Mouse (Mus musculus) neural tube, embryonic 14.5 days (tissue): ENCODE data around the gene Casq2. TPM values are rescaled to one million over a fixed set of nuclear protein-coding genes. Genes with fewer than 3 reads are reported as not detected.

ENCODE experiments used
- ATAC-seq: fragments of 200-750 bp; cut with Nextera tagmentation; 2 replicates; pipeline ENCODE4 v1.8.0; 2017; ENCODE audit warnings: low read depth, mild to moderate bottlenecking, moderate TSS enrichment, moderate library complexity
- H3K27ac ChIP-seq: fragments of 300-500 bp; sonication (generic); 2 replicates; pipeline ENCODE4 v1.5.1; 2014; ENCODE audit warnings: low read depth, mild to moderate bottlenecking, control low read depth, low read length, moderate library complexity, mixed read lengths
- H3K27me3 ChIP-seq: fragments of 300-500 bp; sonication (generic); 2 replicates; pipeline ENCODE4 v1.6.1; 2014; ENCODE audit warnings: low read length; ENCODE audit not compliant: control insufficient read depth, insufficient read depth
- H3K36me3 ChIP-seq: fragments of 300-500 bp; sonication (generic); 2 replicates; pipeline ENCODE4 v1.6.1; 2014; ENCODE audit warnings: low read length, mixed read lengths; ENCODE audit not compliant: control insufficient read depth, insufficient read depth
- H3K4me1 ChIP-seq: fragments of 300-500 bp; sonication (generic); 2 replicates; pipeline ENCODE4 v1.6.1; 2014; ENCODE audit warnings: low read length; ENCODE audit not compliant: control insufficient read depth, insufficient read depth
- H3K4me2 ChIP-seq: fragments of 300-500 bp; sonication (generic); 2 replicates; pipeline ENCODE4 v1.6.1; 2014; ENCODE audit warnings: mild to moderate bottlenecking, low read depth, low read length, control low read depth
- H3K4me3 ChIP-seq: fragments of 300-500 bp; sonication (generic); 2 replicates; pipeline ENCODE4 v1.5.1; 2014; ENCODE audit warnings: low read depth, low read length, control low read depth, mixed read lengths
- H3K9ac ChIP-seq: fragments of 300-500 bp; sonication (generic); replicated peaks from 2 replicates; pipeline ENCODE4 v1.6.1; 2014; ENCODE audit warnings: low read depth, mild to moderate bottlenecking, control low read depth, low read length, mixed read lengths
- H3K9me3 ChIP-seq: fragments of 300-500 bp; sonication (generic); 2 replicates; pipeline ENCODE4 v1.6.1; 2016; ENCODE audit warnings: low read length; ENCODE audit not compliant: control insufficient read depth
- WGBS: fragments of 180-500 bp; shearing (Covaris S2); extraction: QIAGEN DNeasy Blood & Tissue Kit; methylation state at CpG from one replicate; pipeline ENCODE4 v1.1.7; 2014; 5-methylcytosine and 5-hydroxymethylcytosine counted together
- polyA plus RNA-seq: library from polyadenylated mRNA; unstranded; fragments of >200 nt; fragmentation: Nextera tagmentation; extraction: Ambion mirVana; gene quantifications from 2 replicates; pipeline ENCODE4 v1.2.1, GENCODE M21; 2014

Casq2 gene
- polyA plus RNA-seq, 1 experiment from 2014 or later, result 0.75 TPM

- H3K4me3 ChIP-seq, result no peak overlapping the region
- H3K4me1 ChIP-seq, result no peaks in the 10 kb centered on the region
- no peak overlapping the region for H3K27ac ChIP-seq
- no peaks in the 10 kb centered on the region for H3K9me3 ChIP-seq
- WGBS, result 80% methylated on average over 5 of the region's 5 CpGs
- H3K27me3 ChIP-seq, result no peaks in the 10 kb centered on the region
- no peak for ATAC-seq
- H3K4me2 ChIP-seq, result no peak overlapping the region
- no peaks in the 10 kb centered on the region for H3K36me3 ChIP-seq
- H3K9ac ChIP-seq, result no peak overlapping the region
These were observed 16.5 kb upstream of the Casq2 start for GRCm38 (mm10) chr3:102069686-102070085.

DNA sequence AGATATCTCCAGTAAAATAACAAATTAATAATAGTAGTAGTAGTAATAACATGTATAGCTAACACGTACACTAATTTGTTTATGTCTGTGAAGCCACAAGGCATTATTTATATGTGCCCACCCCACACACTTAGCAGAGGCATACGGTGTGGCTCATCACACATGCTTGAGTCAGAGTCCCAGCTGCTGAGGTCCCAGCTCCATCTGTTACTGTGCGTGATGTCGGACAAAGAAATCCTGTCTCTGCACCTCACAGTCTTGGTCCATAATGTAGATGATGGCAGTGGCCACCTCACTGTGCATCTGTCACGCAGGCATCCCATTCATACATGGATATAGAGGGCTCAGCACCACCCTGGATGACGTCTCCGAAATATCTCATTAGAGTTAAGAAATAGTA lies 15.9 kb upstream of the Casq2 start:
- H3K4me2 ChIP-seq, result no peak overlapping the region
- WGBS, result 67% methylated on average over 7 of the region's 7 CpGs
- H3K4me1 ChIP-seq, result no peaks in the 10 kb centered on the region
- no peak for ATAC-seq
- no peak overlapping the region for H3K9ac ChIP-seq
- H3K27ac ChIP-seq, result no peak overlapping the region
- H3K36me3 ChIP-seq, result no peaks in the 10 kb centered on the region
- no peaks in the 10 kb centered on the region for H3K9me3 ChIP-seq
- H3K27me3 ChIP-seq, result no peaks in the 10 kb centered on the region
- no peak overlapping the region for H3K4me3 ChIP-seq

- no peak for ATAC-seq
- Histone ChIP-seq H3K9ac (no peak overlapping the region), H3K27me3 (no peaks in the 10 kb centered on the region), H3K27ac (no peak overlapping the region), H3K36me3 (no peaks in the 10 kb centered on the region), H3K4me1 (no peaks in the 10 kb centered on the region), H3K4me2 (no peak overlapping the region), H3K4me3 (no peak overlapping the region), H3K9me3 (no peaks in the 10 kb centered on the region)
- WGBS, result 88% methylated on average over 3 of the region's 3 CpGs
These were observed 15.2 kb upstream of the Casq2 start for GRCm38 (mm10) chr3:102071016-102071415.

DNA sequence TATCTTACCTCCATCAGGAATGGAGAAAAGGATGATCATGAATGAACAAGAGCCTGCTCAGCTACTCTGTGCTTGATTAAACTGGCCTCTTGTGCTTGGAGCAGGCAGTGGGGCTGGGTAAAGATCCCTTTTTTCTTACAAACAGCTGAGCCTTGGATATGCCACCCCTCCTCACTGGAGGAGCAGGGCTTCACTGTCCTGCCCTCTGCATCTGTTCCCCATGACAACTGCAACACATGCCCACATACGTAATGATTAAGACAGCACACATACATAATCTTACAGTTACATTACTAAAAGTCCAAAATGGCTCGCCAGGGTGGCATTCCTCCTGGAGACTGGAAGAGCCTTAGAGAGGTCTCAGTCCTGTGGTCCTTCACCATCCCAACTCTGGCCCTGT lies 6.8 kb upstream of the Casq2 start:
- 90% methylated on average over 2 of the region's 2 CpGs for WGBS

GRCm38 (mm10) chr3:102081862-102082261 lies 4.4 kb upstream of the Casq2 start:
- H3K27ac ChIP-seq, result no peak overlapping the region
- H3K4me3 ChIP-seq, result no peak overlapping the region
- H3K27me3 ChIP-seq, result no peaks in the 10 kb centered on the region; the same call in 1 of the 2 replicates
- no peak overlapping the region for H3K4me2 ChIP-seq
- H3K36me3 ChIP-seq, result no peaks in the 10 kb centered on the region
- 17% methylated on average over 3 of the region's 3 CpGs for WGBS
- H3K4me1 ChIP-seq, result no peaks in the 10 kb centered on the region
- H3K9ac ChIP-seq, result no peak overlapping the region
- no peaks in the 10 kb centered on the region for H3K9me3 ChIP-seq
- ATAC-seq, result peak; percentile 92

More for the DNA sequence above, 6.8 kb upstream of the Casq2 start:
- Histone ChIP-seq H3K4me1 (no peaks in the 10 kb centered on the region), H3K4me3 (no peak overlapping the region), H3K9ac (no peak overlapping the region), H3K4me2 (no peak overlapping the region), H3K36me3 (no peaks in the 10 kb centered on the region), H3K27me3 (no peaks in the 10 kb centered on the region; the same call in 1 of the 2 replicates), H3K27ac (no peak overlapping the region), H3K9me3 (no peaks in the 10 kb centered on the region)
- ATAC-seq, result no peak

DNA sequence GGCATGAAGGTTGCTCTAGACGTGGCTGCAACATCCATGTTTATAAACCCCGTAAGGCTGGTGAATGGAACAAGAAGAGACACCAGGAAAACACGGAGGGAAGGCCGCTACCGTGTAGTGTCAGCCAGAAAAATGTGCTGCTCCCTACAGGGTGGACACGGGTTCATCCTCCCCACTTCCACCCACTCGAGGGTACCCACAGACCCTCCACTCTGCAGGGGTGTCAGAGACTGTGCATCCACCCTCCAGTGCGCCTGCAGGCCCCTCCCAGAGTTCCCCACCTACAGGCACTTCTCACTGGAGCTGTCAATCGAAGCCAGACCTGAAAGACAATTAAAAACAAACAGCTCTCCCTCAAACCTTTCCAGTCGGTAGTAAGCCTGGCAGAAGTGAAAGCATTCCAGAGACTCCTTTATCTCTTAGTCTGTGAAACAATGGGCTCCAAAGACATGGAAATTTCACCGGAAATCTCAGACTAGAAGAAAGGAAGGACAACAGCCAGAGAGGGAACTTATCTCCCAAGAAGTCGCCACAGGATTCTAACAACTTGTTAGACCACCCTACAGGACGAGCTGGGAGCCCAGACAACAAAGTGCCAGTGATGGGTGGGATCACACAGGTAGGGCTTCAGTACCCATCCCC lies 2.5 kb upstream of the Casq2 start:
- no peak for ATAC-seq
- Histone ChIP-seq H3K27me3 (no peaks in the 10 kb centered on the region; the same call in 1 of the 2 replicates), H3K4me1 (no peaks in the 10 kb centered on the region), H3K9ac (no peak overlapping the region), H3K36me3 (no peaks in the 10 kb centered on the region), H3K9me3 (no peaks in the 10 kb centered on the region), H3K27ac (no peak overlapping the region), H3K4me2 (no peak overlapping the region), H3K4me3 (no peak overlapping the region)
- WGBS, result 26% methylated on average over 13 of the region's 13 CpGs

DNA sequence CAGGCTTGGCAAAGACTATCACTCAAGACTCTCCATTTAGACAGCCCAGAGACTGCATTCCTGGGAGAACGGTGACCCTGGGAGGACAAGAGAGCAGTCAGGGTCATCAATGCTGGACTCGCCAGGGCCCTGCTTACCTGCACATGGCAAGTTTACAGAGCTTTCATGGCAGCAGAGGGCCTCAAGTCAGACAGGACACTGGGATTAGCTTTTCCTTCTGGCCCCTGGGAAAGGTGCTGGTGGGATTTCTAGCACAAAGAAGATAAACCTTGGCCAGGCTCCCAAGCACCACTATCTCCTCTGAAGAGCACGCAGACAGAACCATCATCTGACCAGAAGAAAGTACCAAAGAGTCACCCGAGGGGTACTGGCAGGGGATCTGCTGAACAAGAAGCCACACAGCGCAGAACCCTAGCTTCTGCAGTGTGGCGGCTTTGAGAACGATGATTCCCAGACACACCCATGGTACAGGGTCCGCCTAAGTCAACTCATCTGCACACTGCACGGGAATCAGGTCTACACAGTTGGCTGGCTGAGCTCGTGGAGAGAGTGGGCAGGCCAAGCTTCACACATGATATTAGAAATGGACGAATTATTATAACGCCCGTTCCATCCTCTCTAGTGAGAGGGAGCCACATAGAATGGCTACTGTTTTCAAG lies 1.3 kb upstream of the Casq2 start:
- H3K27me3 ChIP-seq, result no peaks in the 10 kb centered on the region; the same call in 1 of the 2 replicates
- no peak for ATAC-seq
- H3K4me2 ChIP-seq, result no peak overlapping the region
- no peaks in the 10 kb centered on the region for H3K4me1 ChIP-seq
- no peaks in the 10 kb centered on the region for H3K36me3 ChIP-seq
- H3K4me3 ChIP-seq, result no peak overlapping the region
- no peaks in the 10 kb centered on the region for H3K9me3 ChIP-seq
- H3K27ac ChIP-seq, result no peak overlapping the region
- 71% methylated on average over 13 of the region's 13 CpGs for WGBS
- H3K9ac ChIP-seq, result no peak overlapping the region

DNA sequence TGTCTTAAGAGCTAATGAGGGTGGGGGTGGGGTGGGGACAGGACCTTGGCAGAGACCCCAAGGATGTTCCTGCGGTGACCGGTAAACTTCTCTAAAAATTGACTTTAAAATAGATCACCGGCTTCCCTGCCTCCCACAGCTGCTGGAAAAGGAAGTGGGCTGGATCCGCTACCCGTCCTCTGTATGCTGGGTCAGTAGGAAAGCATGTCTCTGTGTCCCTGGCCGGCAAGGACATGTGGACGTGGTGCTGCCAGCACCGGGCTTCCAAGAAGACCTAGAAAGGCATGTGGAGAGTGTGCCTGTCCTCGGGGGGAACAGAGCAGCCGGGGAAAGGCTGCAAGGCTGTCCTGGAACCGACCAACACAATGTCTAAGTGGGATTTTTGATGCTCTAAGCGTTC lies 496 bp upstream of the Casq2 start:
- no peaks in the 10 kb centered on the region for H3K9me3 ChIP-seq
- ATAC-seq, result no peak
- no peak overlapping the region for H3K4me2 ChIP-seq
- H3K9ac ChIP-seq, result no peak overlapping the region
- H3K4me1 ChIP-seq, result no peaks in the 10 kb centered on the region
- H3K27ac ChIP-seq, result no peak overlapping the region
- no peaks in the 10 kb centered on the region; the same call in 1 of the 2 replicates for H3K27me3 ChIP-seq
- no peak overlapping the region for H3K4me3 ChIP-seq
- WGBS, result 38% methylated on average over 12 of the region's 12 CpGs
- no peaks in the 10 kb centered on the region for H3K36me3 ChIP-seq

- no peak overlapping the region for H3K4me2 ChIP-seq
- H3K36me3 ChIP-seq, result no peaks in the 10 kb centered on the region
- no peak overlapping the region for H3K4me3 ChIP-seq
- no peaks in the 10 kb centered on the region for H3K27me3 ChIP-seq
- ATAC-seq, result no peak
- H3K9me3 ChIP-seq, result no peaks in the 10 kb centered on the region
- WGBS, result 92% methylated on average over 3 of the region's 3 CpGs
- no peak overlapping the region for H3K9ac ChIP-seq
- no peak overlapping the region for H3K27ac ChIP-seq
- H3K4me1 ChIP-seq, result no peaks in the 10 kb centered on the region
These were observed 8.6 kb downstream of the Casq2 start for GRCm38 (mm10) chr3:102094841-102095240.
